Mouse (Mus musculus): Measurements from ENCODE around the gene Ccdc105.

Ccdc105 gene

DNA sequence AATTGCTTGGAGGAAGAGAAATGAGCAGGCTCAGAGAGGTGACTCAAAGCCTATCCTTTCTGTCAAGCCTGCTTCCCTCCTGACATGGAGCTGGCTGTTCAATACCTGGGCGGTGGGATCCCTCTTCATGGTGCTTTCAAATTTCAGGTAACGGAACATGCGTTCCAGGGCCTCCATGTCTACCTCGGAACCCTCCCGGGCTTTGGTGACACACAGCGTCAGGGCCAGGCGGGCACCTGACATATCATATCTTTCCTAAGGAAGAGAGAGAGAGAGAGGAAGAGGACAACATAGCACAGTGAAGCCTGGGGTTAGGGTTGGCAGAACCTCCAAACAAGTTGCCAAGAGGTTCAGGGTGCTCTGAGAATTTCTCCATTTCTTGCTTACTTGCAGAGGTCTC lies 37.7 kb downstream of the Ccdc105 start:
- DNase-seq (ENCODE audit: low spot score): no peak

DNA sequence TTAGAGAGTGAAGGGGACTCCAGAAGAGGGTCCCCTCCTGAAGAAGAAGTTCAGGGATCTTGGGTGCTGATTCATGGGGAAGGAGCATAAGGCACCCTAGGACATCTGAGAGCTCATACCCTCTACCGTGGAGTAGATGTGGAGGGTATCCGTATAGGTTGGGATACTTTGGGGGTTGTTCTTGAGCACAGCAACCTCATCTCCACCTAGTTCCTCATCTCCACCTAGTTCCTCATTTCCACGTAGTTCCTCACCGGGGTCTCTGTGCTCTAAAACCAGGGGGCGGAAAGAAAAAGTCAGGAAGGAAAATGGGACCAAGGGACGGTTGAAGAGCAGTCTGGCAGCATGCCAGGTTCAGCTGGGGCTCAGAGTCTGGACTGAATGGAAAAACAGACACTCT lies 38.7 kb downstream of the Ccdc105 start:
- DNase-seq (ENCODE audit: low spot score): no peak

DNA sequence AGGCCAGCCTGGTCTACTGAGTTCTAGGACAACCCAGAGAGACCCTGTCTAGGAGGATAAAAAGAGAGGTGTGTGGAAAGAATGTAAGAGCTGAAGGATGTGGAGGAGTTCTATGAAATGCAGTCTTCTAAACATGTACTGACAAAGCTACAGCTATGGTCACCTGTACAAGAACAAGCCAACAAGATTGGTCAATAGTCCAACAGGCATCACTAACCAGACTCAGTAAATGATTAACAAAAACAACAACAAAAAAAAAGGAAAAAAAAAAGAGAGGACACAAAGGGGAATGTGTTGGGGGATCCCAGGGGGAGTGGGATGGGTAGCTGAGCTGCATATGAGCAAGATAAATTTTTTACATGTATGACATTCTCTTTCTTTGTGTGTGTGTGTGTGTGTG lies 42.2 kb downstream of the Ccdc105 start:
- DNase-seq (ENCODE audit: low spot score): no peak

DNA sequence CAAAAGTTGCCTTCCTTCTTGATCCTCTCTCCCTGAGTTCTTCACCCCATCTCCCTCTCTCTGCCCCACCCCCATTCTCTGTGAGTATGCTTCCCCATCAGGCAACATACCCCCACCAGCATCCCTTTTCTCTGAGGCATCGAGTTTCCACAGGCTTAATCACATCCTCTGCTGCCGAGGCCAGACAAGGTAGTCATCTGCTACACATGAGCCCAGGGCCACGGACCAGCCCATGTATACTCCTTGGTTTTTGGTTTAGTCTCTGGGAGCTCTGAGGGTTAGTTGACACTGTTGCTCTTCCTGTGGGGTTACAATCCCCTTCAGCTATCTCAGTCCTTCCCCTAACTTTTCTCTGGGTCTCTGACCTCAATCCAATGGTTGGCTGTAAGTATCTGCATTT lies 52.0 kb downstream of the Ccdc105 start:
- DNase-seq (ENCODE audit: low spot score): no peak

Measured in embryo, embryonic 10.5 days (tissue).